Mouse (Mus musculus) limb, embryonic 12.5 days (tissue): ENCODE results near the gene Slc17a7. TPM values are rescaled to one million over a fixed set of nuclear protein-coding genes. Genes with fewer than 3 reads are reported as not detected.
A peak's percentile ranks its signal among the peaks of the same experiment; 100 is the strongest.

Experiments used
- ATAC-seq: fragments of 200-750 bp; cut with Nextera tagmentation; 2 replicates; pipeline ENCODE4 v1.8.0; 2017; ENCODE audit warnings: low read depth, moderate TSS enrichment; ENCODE audit not compliant: insufficient number of reproducible peaks, insufficient read depth, low FRiP score, low TSS enrichment
- H3K27ac ChIP-seq: fragments of 300-500 bp; sonication (generic); 2 replicates; pipeline ENCODE4 v1.5.1; 2016; ENCODE audit warnings: mild to moderate bottlenecking, moderate library complexity
- H3K27me3 ChIP-seq: fragments of 300-500 bp; sonication (generic); 2 replicates; pipeline ENCODE4 v1.6.1; 2016; ENCODE audit warnings: mild to moderate bottlenecking, moderate library complexity
- H3K36me3 ChIP-seq: fragments of 300-500 bp; sonication (generic); 2 replicates; pipeline ENCODE4 v1.6.1; 2016; ENCODE audit warnings: mild to moderate bottlenecking, moderate library complexity
- H3K4me1 ChIP-seq: fragments of 300-500 bp; sonication (generic); replicated peaks from 2 replicates; pipeline ENCODE4 v1.6.1; 2016
- H3K4me2 ChIP-seq: fragments of 300-500 bp; sonication (generic); 2 replicates; pipeline ENCODE4 v1.6.1; 2016; ENCODE audit warnings: mild to moderate bottlenecking, moderate library complexity
- H3K4me3 ChIP-seq: fragments of 300-500 bp; sonication (generic); replicated peaks from 2 replicates; pipeline ENCODE4 v1.5.1; 2016; ENCODE audit warnings: mild to moderate bottlenecking
- H3K9ac ChIP-seq: fragments of 300-500 bp; sonication (generic); replicated peaks from 2 replicates; pipeline ENCODE4 v1.6.1; 2016; ENCODE audit warnings: mild to moderate bottlenecking, moderate library complexity
- H3K9me3 ChIP-seq: fragments of 300-500 bp; sonication (generic); 2 replicates; pipeline ENCODE4 v1.6.1; 2016; ENCODE audit warnings: mild to moderate bottlenecking, moderate library complexity
- WGBS: fragments of 180-500 bp; shearing (Covaris S2); methylation state at CpG from one replicate; pipeline ENCODE4 v1.1.7; 2016; 5-methylcytosine and 5-hydroxymethylcytosine counted together
- polyA plus RNA-seq: library from polyadenylated mRNA; unstranded; fragments of >200 nt; fragmentation: Nextera tagmentation; extraction: Ambion mirVana; gene quantifications from 2 replicates; pipeline ENCODE4 v1.2.1, GENCODE M21; 2016

The Slc17a7 gene
- polyA plus RNA-seq = 0.17 and 0.25 TPM in 2 replicates

- peaks cover 19% of the 10 kb centered on the region for H3K36me3 ChIP-seq
- WGBS = 2% methylated on average over 41 of the region's 41 CpGs
- H3K9ac ChIP-seq = peak within 1 kb of the TSS; percentile 61
- no peak within 1 kb of the TSS for H3K27ac ChIP-seq
- H3K27me3 ChIP-seq = peaks cover 67% of the 10 kb centered on the region
- peaks cover 7% of the 10 kb centered on the region; the same call in 1 of the 2 replicates for H3K9me3 ChIP-seq
- H3K4me2 ChIP-seq = peak within 1 kb of the TSS; percentile 70
- peak within 1 kb of the TSS; percentile 44 for H3K4me3 ChIP-seq
- peaks cover 15% of the 10 kb centered on the region; the same call in 1 of the 2 replicates for H3K4me1 ChIP-seq
- ATAC-seq = no peak
These were observed at the start of gene Slc17a7 for GRCm38 (mm10) chr7:45163735-45164490. TSS of gene Slc17a7 (plus strand) at chr7:45163949.

GRCm38 (mm10) chr7:45117566-45117965 is 46.2 kb upstream of the Slc17a7 start:
- peaks cover 45% of the 10 kb centered on the region for H3K36me3 ChIP-seq
- no peak overlapping the region for H3K4me2 ChIP-seq
- H3K9me3 ChIP-seq = no peaks in the 10 kb centered on the region
- no peak for ATAC-seq
- H3K27me3 ChIP-seq = no peaks in the 10 kb centered on the region
- H3K4me1 ChIP-seq = peaks cover 6% of the 10 kb centered on the region
- peak overlapping the region; percentile 20; the same call in 1 of the 2 replicates for H3K27ac ChIP-seq
- no peak overlapping the region for H3K4me3 ChIP-seq
- no peak overlapping the region; the same call in 1 of the 2 replicates for H3K9ac ChIP-seq
- 85% methylated on average over 8 of the region's 8 CpGs for WGBS

- 87% methylated on average over 6 of the region's 6 CpGs for WGBS
- Histone ChIP-seq H3K4me2 (no peak overlapping the region), H3K9ac (no peak overlapping the region), H3K27me3 (no peaks in the 10 kb centered on the region), H3K9me3 (no peaks in the 10 kb centered on the region), H3K36me3 (peaks cover 53% of the 10 kb centered on the region), H3K4me3 (no peak overlapping the region), H3K27ac (no peak overlapping the region), H3K4me1 (peaks cover 13% of the 10 kb centered on the region)
- ATAC-seq = no peak
These were observed 45.4 kb upstream of the Slc17a7 start for GRCm38 (mm10) chr7:45118336-45118735.

- ATAC-seq = no peak
- Histone ChIP-seq H3K36me3 (peaks cover 54% of the 10 kb centered on the region), H3K9ac (no peak overlapping the region), H3K27ac (no peak overlapping the region), H3K27me3 (no peaks in the 10 kb centered on the region), H3K4me2 (no peak overlapping the region), H3K4me1 (peaks cover 14% of the 10 kb centered on the region), H3K9me3 (no peaks in the 10 kb centered on the region), H3K4me3 (no peak overlapping the region)
- WGBS = 85% methylated on average over 5 of the region's 5 CpGs
These were observed 43.7 kb upstream of the Slc17a7 start for GRCm38 (mm10) chr7:45119780-45120709.

- no peak for ATAC-seq
- peaks cover 28% of the 10 kb centered on the region for H3K4me1 ChIP-seq
- WGBS = 69% methylated on average over 8 of the region's 8 CpGs
- H3K27ac ChIP-seq = 0 out of 2 replicates have a peak overlapping the region, but pooled peaks have one; percentile 8
- no peaks in the 10 kb centered on the region for H3K9me3 ChIP-seq
- H3K27me3 ChIP-seq = no peaks in the 10 kb centered on the region
- H3K4me3 ChIP-seq = 0 out of 2 replicates have a peak overlapping the region, but pooled peaks have one; percentile 0
- H3K36me3 ChIP-seq = peaks cover 67% of the 10 kb centered on the region
- H3K9ac ChIP-seq = peak overlapping the region; percentile 24; the same call in 1 of the 2 replicates
- no peak overlapping the region for H3K4me2 ChIP-seq
These were observed 42.3 kb upstream of the Slc17a7 start for GRCm38 (mm10) chr7:45121404-45121803.

GRCm38 (mm10) chr7:45121966-45122365 is 41.8 kb upstream of the Slc17a7 start:
- Histone ChIP-seq H3K27ac (0 out of 2 replicates have a peak overlapping the region, but pooled peaks have one; percentile 8), H3K9ac (peak overlapping the region; percentile 24; the same call in 1 of the 2 replicates), H3K4me3 (0 out of 2 replicates have a peak overlapping the region, but pooled peaks have one; percentile 0), H3K4me2 (no peak overlapping the region), H3K36me3 (peaks cover 73% of the 10 kb centered on the region), H3K27me3 (no peaks in the 10 kb centered on the region), H3K9me3 (no peaks in the 10 kb centered on the region), H3K4me1 (peaks cover 33% of the 10 kb centered on the region)
- ATAC-seq = no peak

GRCm38 (mm10) chr7:45122561-45123185 is 41.1 kb upstream of the Slc17a7 start:
- Histone ChIP-seq H3K9me3 (no peaks in the 10 kb centered on the region), H3K9ac (peak overlapping the region; percentile 91), H3K27ac (no peak overlapping the region), H3K4me2 (peak overlapping the region; percentile 66), H3K4me1 (peaks cover 40% of the 10 kb centered on the region), H3K36me3 (peaks cover 78% of the 10 kb centered on the region), H3K4me3 (peak overlapping the region; percentile 73), H3K27me3 (no peaks in the 10 kb centered on the region)
- WGBS = 80% methylated on average over 15 of the region's 15 CpGs
- no peak for ATAC-seq

- H3K36me3 ChIP-seq = peaks cover 74% of the 10 kb centered on the region
- H3K27ac ChIP-seq = no peak overlapping the region; the same call in 1 of the 2 replicates
- H3K9me3 ChIP-seq = no peaks in the 10 kb centered on the region
- H3K4me2 ChIP-seq = peak overlapping the region; percentile 66
- no peak for ATAC-seq
- H3K27me3 ChIP-seq = no peaks in the 10 kb centered on the region
- 23% methylated on average over 12 of the region's 12 CpGs for WGBS
- peak overlapping the region; percentile 73 for H3K4me3 ChIP-seq
- peaks cover 40% of the 10 kb centered on the region for H3K4me1 ChIP-seq
- peak overlapping the region; percentile 91 for H3K9ac ChIP-seq
These were observed 40.6 kb upstream of the Slc17a7 start for GRCm38 (mm10) chr7:45123186-45123570.

- under 1% methylated on average over 59 of the region's 59 CpGs for WGBS
- Histone ChIP-seq H3K4me1 (peaks cover 41% of the 10 kb centered on the region), H3K27ac (peak within 1 kb of the TSS; percentile 88), H3K27me3 (no peaks in the 10 kb centered on the region), H3K4me3 (peak within 1 kb of the TSS; percentile 73), H3K36me3 (peaks cover 63% of the 10 kb centered on the region), H3K9me3 (no peaks in the 10 kb centered on the region), H3K9ac (peak within 1 kb of the TSS; percentile 91), H3K4me2 (peak within 1 kb of the TSS; percentile 66)
- peak; percentile 79 for ATAC-seq
These were observed 39.3 kb upstream of the Slc17a7 start, which contains the start of gene Rps11 for GRCm38 (mm10) chr7:45124224-45125143. TSS of gene Rps11 (minus strand) at chr7:45124439.

GRCm38 (mm10) chr7:45125144-45125600 is 38.6 kb upstream of the Slc17a7 start:
- ATAC-seq = no peak
- H3K4me2 ChIP-seq = peak overlapping the region; percentile 51
- no peaks in the 10 kb centered on the region for H3K9me3 ChIP-seq
- peaks cover 48% of the 10 kb centered on the region for H3K4me1 ChIP-seq
- H3K27me3 ChIP-seq = no peaks in the 10 kb centered on the region
- 17% methylated on average over 7 of the region's 7 CpGs for WGBS
- peak overlapping the region; percentile 73 for H3K4me3 ChIP-seq
- H3K9ac ChIP-seq = peak overlapping the region; percentile 32; the same call in 1 of the 2 replicates
- peak overlapping the region; percentile 88 for H3K27ac ChIP-seq
- H3K36me3 ChIP-seq = peaks cover 56% of the 10 kb centered on the region
